Mouse (Mus musculus) left cerebral cortex, adult 2 months (tissue): Measurements from ENCODE around the gene Armc8. TPM values are rescaled to one million over a fixed set of nuclear protein-coding genes. Genes with fewer than 3 reads are reported as not detected.

Source experiments
- DNase-seq, 2 experiments: peaks; one replicate each; pipeline ENCODE4 v3.0.0; 2021 to 2022; ENCODE audit warnings: low spot score in 2 of 2, mixed read lengths in 1 of 2; ENCODE audit errors: extremely low spot score in 1 of 2
- H3K27ac ChIP-seq: fragments of 200-600 bp; 2 replicates; pipeline ENCODE4 v1.8.1; 2022
- H3K4me3 ChIP-seq: fragments of 200-600 bp; 2 replicates; pipeline ENCODE4 v1.8.1; 2022
- CTCF ChIP-seq: fragments of 200-600 bp; IDR thresholded peaks from 2 replicates; pipeline ENCODE4 v1.8.1; 2022; ENCODE audit warnings: antibody characterized with exemption, mild to moderate bottlenecking, moderate library complexity
- intact Hi-C: fragments of 180-260 bp; cut with DNase I; formaldehyde crosslinking; loops from one replicate; pipeline ENCODE4 v1.15.1; 2025
- total RNA-seq, 2 experiments: library from RNA; stranded (reverse); gene quantifications; 2 replicates each; pipeline ENCODE4 v1.2.3; 2021

Gene Armc8
- total RNA-seq, 2 experiments from 2014 or later = 52.5 to 54.9 TPM

DNA sequence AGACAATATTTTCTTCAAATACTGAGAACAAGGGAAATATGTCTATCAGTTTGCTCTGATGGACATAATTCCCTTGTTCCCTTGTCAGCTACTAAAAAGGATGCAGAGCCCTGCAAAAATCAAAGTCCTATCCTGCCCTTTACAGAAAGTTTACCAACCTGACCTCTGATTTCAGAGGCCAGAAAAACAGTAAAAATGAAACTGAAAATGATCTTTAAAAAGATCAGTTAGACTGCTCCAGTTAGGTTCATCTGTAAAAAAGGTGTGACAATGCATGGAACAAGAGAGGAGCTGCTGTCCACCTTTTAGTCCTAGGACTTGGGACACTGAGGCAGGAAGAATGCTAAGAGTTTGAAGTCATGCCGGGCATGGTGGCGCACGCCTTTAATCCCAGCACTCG lies 77.6 kb downstream of the Armc8 start:
- intact Hi-C loops = no loop called here
- Histone ChIP-seq H3K4me3 (no peak overlapping the region), H3K27ac (no peak overlapping the region)
- no peak for DNase-seq
- no peak for TF ChIP-seq CTCF

DNA sequence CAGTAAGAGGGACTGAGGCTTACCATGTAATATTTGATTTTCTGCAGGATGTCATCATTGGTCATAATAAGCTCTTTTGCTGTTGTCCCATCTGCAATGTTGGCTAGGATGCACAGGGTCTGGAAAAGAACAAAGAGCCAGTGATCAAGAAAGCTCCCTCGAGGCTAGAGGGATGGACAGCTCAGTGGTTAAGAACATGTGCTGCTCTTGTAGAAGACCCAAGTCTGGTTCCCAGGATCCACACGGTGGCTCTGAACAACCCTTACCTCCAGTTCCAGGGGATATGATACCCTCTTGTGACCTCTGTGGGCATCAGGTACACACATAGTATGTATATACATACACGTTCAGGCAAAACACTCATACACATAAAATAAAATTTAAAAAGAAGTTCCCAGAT lies 80.9 kb downstream of the Armc8 start:
- Histone ChIP-seq H3K4me3 (no peak overlapping the region), H3K27ac (no peak overlapping the region)
- intact Hi-C loops = no loop called here
- TF ChIP-seq CTCF = no peak
- no peak for DNase-seq

DNA sequence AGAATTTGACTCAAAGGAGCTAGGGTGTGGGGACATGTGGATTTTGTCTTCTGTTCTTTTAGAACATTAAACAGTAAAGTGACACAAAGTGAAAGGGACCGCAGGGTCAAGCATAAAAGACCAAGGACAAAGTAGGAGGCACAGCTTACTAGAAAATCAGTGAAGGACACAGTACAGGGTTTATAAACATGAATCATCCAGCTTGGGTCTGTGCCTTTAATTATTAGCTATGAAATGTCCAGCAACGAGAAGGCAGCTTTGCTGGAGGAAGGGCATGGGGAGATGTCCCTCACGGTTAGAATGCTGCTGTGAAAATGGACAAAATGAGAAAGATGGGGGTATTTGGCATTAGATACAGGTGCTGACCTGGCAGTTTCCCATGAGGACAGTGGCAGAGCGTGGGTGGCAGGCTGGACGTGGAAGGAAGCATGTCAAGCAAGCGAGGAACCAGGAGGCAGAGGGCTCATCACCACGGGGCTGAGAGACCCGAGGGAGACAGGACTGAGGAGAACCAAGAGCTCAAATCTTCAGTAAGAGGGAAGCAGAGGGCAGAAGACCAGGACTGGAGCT lies 81.5 kb downstream of the Armc8 start:
- no peak for DNase-seq
- intact Hi-C loops = no loop called here
- no peak for TF ChIP-seq CTCF
- no peak overlapping the region for H3K4me3 ChIP-seq
- no peak overlapping the region for H3K27ac ChIP-seq

DNA sequence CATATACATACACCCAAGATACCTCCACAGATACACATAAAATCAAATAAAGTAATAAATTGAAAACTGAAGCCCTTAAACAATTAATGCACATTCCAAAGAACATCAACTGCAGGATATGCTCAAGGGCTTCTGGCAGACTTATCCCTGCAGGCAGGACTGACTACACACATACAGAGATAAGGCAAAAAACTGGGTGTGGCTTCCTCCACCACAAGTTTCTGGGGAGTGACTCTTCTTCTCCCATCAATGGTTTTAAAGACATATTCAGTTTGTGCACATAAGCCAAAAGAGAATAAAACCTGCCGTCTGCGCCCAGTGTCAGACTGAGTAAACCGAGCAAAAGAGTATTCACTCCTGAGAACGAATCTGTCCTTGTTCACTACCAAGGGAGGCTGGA lies 83.6 kb downstream of the Armc8 start:
- no peak for DNase-seq
- TF ChIP-seq CTCF = no peak
- Histone ChIP-seq H3K4me3 (no peak overlapping the region), H3K27ac (no peak overlapping the region)
- intact Hi-C loops = no loop called here

DNA sequence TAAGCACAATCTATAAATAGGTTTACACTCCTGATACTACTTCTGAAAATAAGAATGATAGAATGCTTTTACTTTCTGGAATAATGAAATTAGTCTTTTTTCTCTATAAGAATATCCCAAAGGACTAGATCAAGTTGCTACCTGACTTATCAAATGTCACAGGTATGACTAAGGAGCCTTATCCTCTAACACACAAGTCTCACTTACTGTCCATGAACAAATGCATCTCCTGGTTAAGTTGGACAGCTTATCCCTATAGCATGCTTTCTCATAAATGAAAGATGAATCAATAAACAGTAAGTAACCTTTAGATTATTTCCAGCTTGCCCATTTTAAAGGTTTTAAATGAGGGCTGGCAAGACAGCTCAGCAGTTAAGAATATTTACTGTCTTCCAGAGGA lies 84.1 kb downstream of the Armc8 start:
- intact Hi-C loops = no loop called here
- no peak for TF ChIP-seq CTCF
- DNase-seq = no peak
- Histone ChIP-seq H3K4me3 (no peak overlapping the region), H3K27ac (no peak overlapping the region)

DNA sequence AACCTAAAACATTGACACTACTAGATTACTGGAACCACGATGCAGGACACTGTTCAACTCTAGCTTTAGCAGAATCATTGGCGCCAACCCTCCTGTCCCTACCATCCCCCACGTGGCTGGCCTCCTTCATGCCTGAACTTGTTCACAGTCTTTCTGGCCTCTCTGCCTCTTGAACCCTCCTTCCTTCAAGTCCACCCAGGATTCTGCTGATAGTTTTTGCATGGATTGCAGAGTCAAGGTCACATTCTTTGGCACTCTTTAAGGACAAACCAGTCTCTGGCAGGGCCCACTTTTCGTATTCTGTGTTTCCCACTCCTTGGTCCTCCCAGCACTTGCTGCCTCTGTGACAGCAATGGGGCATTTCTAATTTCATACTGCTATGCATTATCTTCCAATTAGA lies 85.5 kb downstream of the Armc8 start:
- no peak for TF ChIP-seq CTCF
- DNase-seq = no peak
- H3K4me3 ChIP-seq = no peak overlapping the region
- intact Hi-C loops = no loop called here
- no peak overlapping the region for H3K27ac ChIP-seq

DNA sequence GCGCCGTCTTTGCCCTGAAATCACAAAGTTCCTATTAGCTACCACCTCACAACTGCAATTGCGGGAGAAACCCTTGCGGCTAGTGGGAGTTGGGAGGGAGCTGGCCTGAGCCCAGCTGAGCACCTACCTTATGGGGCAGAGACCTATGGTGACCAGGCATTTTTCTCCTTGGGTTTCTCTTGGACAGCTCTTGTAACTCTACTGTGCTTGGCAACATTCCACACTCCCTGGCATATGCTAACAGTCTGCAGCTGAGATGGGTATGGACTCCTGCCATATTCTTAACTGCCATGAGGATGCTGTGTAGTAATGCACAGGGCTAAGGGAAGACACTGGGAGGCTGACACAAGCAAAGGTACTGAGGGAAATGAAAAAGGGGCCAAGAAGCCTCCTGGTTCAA lies 87.9 kb downstream of the Armc8 start:
- DNase-seq = no peak
- intact Hi-C loops = no loop called here
- TF ChIP-seq CTCF = no peak
- Histone ChIP-seq H3K4me3 (no peak overlapping the region), H3K27ac (no peak overlapping the region)

DNA sequence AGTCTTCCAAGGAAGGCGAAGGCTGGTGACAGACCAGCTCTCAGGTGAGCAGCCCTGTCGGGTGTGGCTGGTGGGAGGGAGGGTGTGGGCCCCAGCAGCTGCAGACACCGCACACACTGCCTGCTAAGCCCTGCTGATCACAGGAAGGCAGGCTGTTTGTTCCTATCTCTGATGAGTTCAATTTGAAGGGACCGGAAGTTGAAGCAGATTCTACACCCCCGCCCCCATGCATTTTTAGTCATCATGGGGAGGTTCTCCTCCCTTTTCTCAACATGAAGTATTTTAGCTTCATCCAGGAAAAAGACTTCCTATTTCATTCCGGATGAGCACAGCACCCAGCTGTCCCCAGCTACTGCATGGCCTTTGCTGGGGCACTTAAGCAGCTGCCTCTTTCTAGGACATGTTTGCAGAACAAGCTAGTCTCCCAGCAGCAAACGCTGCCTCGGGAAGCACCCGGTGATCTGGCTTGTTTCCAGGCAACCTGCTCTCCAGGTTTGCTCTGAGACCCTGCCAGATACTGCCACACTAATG lies 89.5 kb downstream of the Armc8 start:
- Histone ChIP-seq H3K27ac (peak overlapping the region; percentile 5), H3K4me3 (no peak overlapping the region)
- intact Hi-C loops = no loop called here
- TF ChIP-seq CTCF = no peak
- peak; percentile 30 to 38 for DNase-seq

DNA sequence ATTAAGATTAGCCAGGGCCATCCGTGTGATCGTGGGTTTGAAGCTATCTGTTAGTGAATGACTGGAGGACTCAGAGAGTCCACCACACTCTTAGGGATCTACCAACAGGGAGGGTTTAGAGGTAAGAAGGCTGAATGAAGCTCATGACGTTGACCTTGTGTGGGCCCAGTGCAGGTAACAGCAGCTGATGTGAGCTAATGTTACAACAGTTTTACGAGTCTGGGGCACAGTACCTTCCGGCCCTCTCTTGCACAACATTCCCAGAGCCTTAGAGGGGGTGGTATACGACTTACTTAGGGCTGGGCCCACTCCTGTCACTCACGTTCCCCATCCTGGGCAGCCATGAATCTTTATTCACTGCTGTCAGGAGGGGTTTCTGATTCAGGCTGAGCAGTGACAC lies 97.4 kb downstream of the Armc8 start:
- H3K4me3 ChIP-seq = no peak overlapping the region
- DNase-seq = no peak
- H3K27ac ChIP-seq = no peak overlapping the region
- TF ChIP-seq CTCF = no peak
- intact Hi-C loops = no loop called here

DNA sequence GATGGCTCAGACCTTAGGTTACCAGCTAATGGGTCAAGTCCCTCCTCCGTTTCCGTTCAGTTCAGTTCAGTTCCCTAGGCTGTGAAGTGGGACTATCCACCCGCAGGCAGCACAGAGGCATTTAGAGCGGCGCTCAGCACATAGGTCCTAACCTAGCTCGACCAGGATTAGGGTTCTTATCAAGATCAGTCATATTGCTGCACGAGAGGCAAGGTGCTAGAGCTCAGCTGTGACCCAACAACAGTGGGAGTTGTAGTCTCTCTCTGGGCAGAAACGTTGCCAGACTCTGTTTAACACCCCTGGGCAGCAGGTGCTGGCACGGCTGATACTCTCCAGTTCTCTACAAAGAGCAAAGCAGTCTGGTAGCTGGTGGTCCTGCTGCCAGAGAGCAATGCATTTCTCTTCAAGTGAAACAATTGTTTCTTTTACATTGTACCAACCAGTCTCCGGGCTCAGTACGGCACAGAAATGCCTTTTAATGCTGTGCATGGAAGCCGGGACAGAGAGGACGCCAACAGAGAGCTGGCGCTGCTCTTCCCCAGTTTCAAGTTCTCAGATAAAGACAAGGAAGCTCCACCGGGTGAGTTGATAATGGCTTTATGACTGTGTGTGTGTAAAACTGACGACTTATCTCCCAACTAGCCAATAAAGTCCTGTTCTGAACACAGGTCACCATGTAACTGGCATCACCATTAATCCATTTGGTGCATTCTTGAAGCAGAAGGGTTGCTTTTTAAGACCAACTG lies 98.2 kb downstream of the Armc8 start:
- Histone ChIP-seq H3K27ac (no peak overlapping the region), H3K4me3 (no peak overlapping the region)
- no peak for TF ChIP-seq CTCF
- intact Hi-C loops = no loop called here
- DNase-seq = no peak

DNA sequence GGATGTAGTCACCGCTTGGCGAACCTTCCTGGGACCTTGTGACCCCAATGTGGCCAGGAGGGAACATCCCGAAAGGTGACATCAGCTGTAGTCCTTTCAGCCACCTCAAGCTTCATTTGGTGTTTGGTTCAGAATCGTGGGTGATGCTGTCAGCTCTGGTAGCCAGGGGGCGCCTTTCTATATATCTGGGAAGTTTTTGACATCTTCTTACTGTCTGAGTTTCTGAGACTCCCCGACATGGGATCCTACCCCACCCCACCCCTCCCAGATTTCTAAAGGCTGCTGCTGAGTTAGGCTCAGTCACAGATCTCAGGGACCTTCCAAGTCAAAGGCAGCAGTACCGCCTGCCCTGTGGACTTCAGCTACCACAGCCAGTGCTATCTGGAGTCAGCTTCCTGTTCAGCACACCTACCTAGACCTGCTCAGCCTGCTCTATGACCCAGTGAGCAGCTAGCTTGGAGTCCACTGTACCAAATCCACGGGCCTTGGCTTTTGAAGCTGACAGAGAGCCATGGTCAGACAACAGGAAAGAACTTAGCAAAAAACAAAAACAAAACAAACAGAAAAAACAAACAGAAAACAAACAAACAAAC lies 98.9 kb downstream of the Armc8 start:
- peak; percentile 49 for TF ChIP-seq CTCF
- intact Hi-C loops = no loop called here

DNA sequence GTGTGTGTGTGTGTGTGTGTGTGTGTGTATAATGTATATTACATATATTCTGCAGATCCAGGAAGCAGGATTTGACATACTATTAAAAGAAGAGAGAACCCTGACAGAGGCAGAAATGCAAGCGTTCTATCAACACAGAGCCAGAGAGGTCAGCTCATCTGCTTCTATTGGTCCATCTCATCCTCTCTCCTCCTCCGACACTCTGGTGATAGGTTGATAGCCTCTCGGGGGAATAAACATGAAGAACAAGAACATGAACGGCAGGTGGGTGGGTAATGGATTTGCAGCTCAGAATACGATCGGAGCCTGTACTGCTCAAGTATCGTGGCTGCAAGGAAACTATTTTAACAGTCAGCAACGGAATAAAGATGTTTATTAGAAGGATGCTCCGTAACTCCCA lies 100.1 kb downstream of the Armc8 start:
- intact Hi-C loops = no loop called here
- DNase-seq = no peak

More for the DNA sequence above, 98.9 kb downstream of the Armc8 start:
- DNase-seq = no peak
- H3K27ac ChIP-seq = no peak overlapping the region
- H3K4me3 ChIP-seq = no peak overlapping the region

More for the DNA sequence above, 100.1 kb downstream of the Armc8 start:
- H3K4me3 ChIP-seq = no peak overlapping the region
- TF ChIP-seq CTCF = no peak
- H3K27ac ChIP-seq = no peak overlapping the region
